Mouse (Mus musculus) right cerebral cortex, postnatal 4 days (tissue): ENCODE measurements around the gene Cldn4.
"Not testable (repeated sequence)": the region's sequence is repeated elsewhere in the genome, so short reads cannot be mapped to it uniquely, and the experiment has no call there.

Source experiments
- DNase-seq: peaks from one replicate; pipeline ENCODE4 v3.0.0-alpha.2; 2022

Gene Cldn4

DNA sequence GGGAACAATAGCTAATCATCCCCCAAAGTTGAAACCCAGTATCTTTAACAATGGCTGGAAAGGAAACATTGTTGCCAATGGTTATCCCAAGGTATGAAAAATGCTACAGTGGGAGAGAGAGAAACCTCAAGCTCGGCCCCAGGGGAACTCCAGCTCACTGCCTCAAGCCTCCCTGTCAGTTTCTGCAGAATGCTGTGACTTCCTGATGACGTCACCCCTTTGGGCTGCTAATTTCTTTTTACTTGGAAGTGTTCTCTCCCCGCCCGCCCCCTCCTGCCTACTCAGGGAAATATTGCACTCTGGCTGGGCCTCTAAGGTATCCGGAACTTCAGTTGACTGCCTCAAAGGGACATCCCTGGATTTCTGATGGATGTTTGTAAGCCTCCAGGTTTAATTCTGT is 16.8 kb upstream of the Cldn4 start:
- DNase-seq: no peak

- no peak for DNase-seq
These were observed 14.8 kb upstream of the Cldn4 start for GRCm38 (mm10) chr5:134961519-134961918.

- DNase-seq: no peak
These were observed 13.7 kb upstream of the Cldn4 start for GRCm38 (mm10) chr5:134960430-134960829.

GRCm38 (mm10) chr5:134959114-134959513 is 12.4 kb upstream of the Cldn4 start:
- DNase-seq: no peak

GRCm38 (mm10) chr5:134955491-134955890 is 8.8 kb upstream of the Cldn4 start:
- DNase-seq: no peak

GRCm38 (mm10) chr5:134951053-134951884 is 4.5 kb upstream of the Cldn4 start:
- no peak for DNase-seq

GRCm38 (mm10) chr5:134948085-134948439 is 1.3 kb upstream of the Cldn4 start:
- no peak for DNase-seq

DNA sequence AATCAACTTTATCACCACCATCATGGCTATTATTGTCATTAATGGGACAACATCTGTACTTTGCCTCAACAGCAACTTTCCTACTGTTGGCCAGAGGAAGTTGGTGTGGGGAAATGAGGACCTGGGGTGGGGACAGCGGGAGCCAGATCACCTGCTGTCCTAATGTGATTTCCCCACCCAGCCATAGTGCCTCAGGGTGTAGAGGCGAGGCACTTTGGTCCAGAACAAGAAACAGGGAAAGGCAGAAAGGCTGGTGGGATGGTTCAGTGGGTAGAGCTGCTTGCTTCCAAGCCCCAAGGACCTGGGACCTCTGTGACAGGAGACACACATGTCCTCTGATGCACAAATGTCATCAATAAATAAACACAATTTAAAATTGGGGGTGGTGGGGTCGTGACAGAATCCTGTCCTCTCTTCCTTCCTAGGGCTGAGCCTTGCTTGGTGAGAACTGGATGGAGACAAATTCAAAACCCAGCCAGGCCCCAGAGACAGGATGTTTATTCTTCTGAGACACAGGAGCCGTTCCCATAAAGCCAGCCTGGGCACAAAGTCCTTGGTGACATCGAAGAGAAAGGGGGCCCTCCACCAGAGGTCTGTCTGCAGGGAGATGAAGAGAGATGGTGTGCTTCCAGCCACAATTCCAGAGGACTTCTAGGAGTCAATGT is 818 bp upstream of the Cldn4 start:
- no peak for DNase-seq

DNA sequence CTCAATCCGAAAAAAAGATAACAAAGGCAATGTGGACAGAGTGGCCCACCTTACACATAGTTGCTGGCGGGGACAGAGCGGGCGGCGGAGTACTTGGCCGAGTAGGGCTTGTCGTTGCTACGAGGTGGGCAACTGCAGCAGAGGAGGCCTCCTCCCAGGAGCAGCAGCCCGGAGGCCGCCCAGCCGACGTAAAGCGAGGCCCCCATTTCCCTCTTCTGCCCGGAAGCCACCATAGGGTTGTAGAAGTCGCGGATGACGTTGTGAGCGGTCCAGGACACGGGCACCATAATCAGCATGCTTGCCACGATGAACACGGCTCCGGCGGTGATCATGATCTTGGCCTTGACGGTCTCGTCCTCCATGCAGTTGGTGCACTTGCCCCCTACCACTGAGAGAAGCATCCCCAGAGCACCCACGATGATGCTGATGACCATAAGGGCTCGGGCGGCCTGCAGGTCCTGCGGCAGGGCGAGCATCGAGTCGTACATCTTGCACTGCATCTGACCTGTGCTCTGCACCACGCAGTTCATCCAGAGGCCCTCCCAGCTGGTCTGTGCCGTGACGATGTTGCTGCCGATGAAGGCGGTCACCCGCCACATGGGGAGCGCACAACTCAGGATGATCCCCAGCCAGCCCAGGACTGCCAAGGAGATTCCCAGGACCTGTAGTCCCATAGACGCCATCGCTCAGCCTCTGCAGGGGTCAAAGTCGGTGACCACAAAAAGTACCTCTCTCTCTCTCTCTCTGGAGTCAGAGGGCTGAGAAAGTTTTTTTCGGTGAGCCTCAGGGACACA is 474 bp downstream of the Cldn4 start:
- no peak for DNase-seq

- DNase-seq: no peak
These were observed 1.3 kb downstream of the Cldn4 start for GRCm38 (mm10) chr5:134945266-134945959.

GRCm38 (mm10) chr5:134944179-134944578 is 2.6 kb downstream of the Cldn4 start:
- no peak for DNase-seq

DNA sequence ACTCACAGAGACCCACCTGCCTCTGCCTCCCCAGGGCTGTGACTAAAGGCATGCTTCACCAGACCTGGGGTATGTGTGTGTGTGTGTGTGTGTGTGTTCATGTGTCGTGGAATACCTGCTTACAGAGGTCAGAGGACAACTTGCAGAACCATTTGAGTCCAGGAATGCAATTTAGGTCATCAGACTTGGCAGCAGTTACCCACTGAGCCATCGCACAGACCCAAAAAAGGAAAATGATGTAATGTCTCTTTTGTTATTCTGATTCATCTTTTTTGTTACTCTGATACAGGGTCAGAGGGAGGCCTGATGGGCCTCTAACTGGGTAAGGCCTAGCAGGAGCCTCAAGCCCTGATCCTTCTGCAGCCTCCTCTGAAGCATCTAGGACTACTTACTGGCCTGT is 4.0 kb downstream of the Cldn4 start:
- DNase-seq: no peak

GRCm38 (mm10) chr5:134941472-134942209 is 5.1 kb downstream of the Cldn4 start:
- DNase-seq: no peak

DNA sequence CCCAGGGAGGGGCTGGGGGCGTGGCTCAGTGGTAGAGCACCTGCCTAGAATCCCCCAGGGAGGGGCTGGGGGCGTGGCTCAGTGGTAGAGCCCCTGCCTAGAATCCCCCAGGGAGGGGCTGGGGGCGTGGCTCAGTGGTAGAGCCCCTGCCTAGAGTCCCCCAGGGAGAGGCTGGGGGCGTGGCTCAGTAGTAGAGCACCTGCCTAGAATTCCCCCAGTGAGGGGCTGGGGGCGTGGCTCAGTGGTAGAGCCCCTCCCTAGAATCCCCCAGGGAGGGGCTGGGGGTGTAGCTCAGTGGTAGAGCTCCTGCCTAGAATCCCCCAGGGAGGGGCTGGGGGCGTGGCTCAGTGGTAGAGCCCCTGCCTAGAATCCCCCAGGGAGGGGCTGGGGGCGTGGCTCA is 7.2 kb downstream of the Cldn4 start:
- not testable (repeated sequence) for DNase-seq

DNA sequence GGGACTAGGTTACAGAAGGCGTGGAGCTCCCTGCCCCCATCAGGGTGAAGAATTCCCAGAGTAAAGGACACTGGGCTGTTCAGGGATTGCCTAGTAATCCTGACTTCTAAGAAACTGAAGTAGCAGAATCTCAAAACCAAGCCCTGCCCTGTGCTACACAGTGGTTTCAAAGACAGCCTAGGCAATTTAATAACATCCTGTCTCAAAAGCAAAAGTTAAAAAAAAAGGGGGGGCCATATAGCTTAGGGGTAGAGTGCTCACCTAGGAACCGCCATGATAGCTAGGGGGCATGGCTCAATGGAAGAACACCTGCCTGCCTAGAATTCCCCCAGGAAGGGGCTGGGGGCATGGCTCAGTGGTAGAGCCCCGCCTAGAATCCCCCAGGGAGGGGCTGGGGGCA is 7.7 kb downstream of the Cldn4 start:
- DNase-seq: no peak

GRCm38 (mm10) chr5:134936626-134937185 is 10.0 kb downstream of the Cldn4 start:
- DNase-seq: no peak

DNA sequence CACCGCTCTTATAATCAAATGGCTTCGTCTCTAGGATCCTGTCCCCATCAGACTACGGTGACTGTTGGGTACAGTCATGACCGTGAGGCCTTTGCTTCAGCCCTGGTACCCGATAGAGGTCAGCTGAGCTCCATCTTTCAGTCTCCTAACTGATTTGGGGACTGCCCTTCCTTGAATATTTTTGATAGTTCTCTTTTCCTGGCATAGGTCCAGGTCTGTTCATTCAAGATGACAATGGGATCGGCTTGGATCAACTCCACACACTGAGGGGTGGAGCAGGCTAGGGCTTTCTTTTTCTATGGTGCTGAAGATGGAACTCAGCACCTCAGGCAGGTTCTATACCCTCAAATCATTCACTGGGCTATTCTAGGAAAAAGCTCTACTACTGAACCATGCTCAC is 10.7 kb downstream of the Cldn4 start:
- DNase-seq: no peak

DNA sequence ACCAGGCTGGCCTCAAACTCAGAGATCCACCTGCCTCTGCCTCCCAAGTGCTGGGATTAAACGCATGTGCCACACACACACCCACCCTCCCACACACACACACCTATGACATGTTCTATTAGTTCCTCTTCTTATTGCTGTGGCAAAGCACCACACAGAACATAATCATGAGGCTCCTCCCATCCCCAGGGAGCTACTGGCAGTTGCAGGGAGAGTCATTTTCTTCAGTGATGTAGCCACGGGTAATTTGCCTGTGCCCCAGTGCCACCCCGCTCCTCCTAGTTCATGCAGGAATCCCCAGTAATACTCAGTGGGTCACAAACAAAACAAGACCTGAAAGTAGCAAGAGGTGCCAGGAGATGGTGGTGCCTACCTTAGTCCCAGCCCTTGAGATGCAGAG is 12.1 kb downstream of the Cldn4 start:
- DNase-seq: no peak

GRCm38 (mm10) chr5:134933686-134934085 is 13.0 kb downstream of the Cldn4 start:
- not testable (repeated sequence) for DNase-seq

DNA sequence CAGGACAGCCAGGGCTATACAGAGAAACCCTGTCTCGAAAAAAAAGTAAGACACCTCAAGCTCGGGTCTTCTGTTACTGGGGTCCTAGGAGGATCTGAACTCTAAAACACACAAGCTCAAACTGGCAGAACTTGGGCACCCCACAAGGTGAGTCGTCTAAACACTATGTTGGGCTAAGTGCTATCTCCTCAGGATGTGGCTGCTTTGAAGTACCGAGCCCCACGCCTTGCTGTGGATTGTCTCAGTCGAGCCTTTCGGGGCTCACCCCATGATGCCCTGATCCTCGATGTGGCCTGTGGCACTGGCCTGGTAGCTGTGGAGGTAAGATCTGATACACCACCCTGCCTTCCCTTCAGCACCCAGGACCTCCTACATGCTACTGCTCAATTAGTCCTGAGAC is 13.5 kb downstream of the Cldn4 start:
- no peak for DNase-seq

GRCm38 (mm10) chr5:134932903-134933276 is 13.8 kb downstream of the Cldn4 start:
- DNase-seq: peak; percentile 34
